Mouse (Mus musculus) ES-Bruce4 (cell line): ENCODE data around the gene Prr18. TPM values are rescaled to one million over a fixed set of nuclear protein-coding genes. Genes with fewer than 3 reads are reported as not detected.
"Not testable (repeated sequence)": the region's sequence is repeated elsewhere in the genome, so short reads cannot be mapped to it uniquely, and the experiment has no call there.

Experiments
- H3K27ac ChIP-seq: 2 replicates; pipeline ENCODE4 v1.5.1; 2012; ENCODE audit warnings: low read length, inconsistent platforms; ENCODE audit not compliant: insufficient read depth
- H3K27me3 ChIP-seq: 2 replicates; pipeline ENCODE4 v1.6.1; 2012; ENCODE audit warnings: mild to moderate bottlenecking, low read length, inconsistent platforms; ENCODE audit not compliant: control insufficient read depth, poor library complexity, insufficient read depth, severe bottlenecking
- H3K36me3 ChIP-seq: 2 replicates; pipeline ENCODE4 v1.6.1; 2012; ENCODE audit warnings: inconsistent platforms, mild to moderate bottlenecking, low read length, moderate library complexity; ENCODE audit not compliant: control insufficient read depth, poor library complexity, insufficient read depth, severe bottlenecking
- H3K4me1 ChIP-seq: one replicate; pipeline ENCODE4 v1.8.1; 2011; ENCODE audit warnings: low read length; ENCODE audit not compliant: control insufficient read depth, insufficient read depth
- H3K4me3 ChIP-seq: 2 replicates; pipeline ENCODE4 v1.5.1; 2011; ENCODE audit warnings: low read depth, mild to moderate bottlenecking, low read length
- H3K9ac ChIP-seq: 2 replicates; pipeline ENCODE4 v1.6.1; 2012; ENCODE audit warnings: low read depth, mild to moderate bottlenecking, inconsistent platforms; ENCODE audit not compliant: poor library complexity, severe bottlenecking
- H3K9me3 ChIP-seq: replicated peaks from 2 replicates; pipeline ENCODE4 v1.6.1; 2012; ENCODE audit warnings: mild to moderate bottlenecking, low read length, inconsistent platforms; ENCODE audit not compliant: control insufficient read depth, poor library complexity, insufficient read depth, severe bottlenecking
- CTCF ChIP-seq: IDR thresholded peaks from one replicate; pipeline ENCODE4 v1.8.1; 2011; ENCODE audit warnings: low read depth, low read length
- EP300 ChIP-seq: IDR thresholded peaks from 2 replicates; pipeline ENCODE4 v1.6.1; 2011; ENCODE audit warnings: low read depth, low read length; ENCODE audit not compliant: insufficient read depth
- POLR2A ChIP-seq: IDR thresholded peaks from one replicate; pipeline ENCODE4 v1.8.1; 2011; ENCODE audit warnings: low read length; ENCODE audit not compliant: insufficient read depth
- polyA plus RNA-seq: library from polyadenylated mRNA; stranded (reverse); fragments of >200 nt; gene quantifications from 2 replicates; pipeline ENCODE4 v1.2.4, GENCODE M21; 2011; ENCODE audit warnings: low read depth; ENCODE audit not compliant: missing spikeins, insufficient read depth, insufficient read length

Prr18 gene
- 0.61 and 0.81 TPM in 2 replicates for polyA plus RNA-seq

DNA sequence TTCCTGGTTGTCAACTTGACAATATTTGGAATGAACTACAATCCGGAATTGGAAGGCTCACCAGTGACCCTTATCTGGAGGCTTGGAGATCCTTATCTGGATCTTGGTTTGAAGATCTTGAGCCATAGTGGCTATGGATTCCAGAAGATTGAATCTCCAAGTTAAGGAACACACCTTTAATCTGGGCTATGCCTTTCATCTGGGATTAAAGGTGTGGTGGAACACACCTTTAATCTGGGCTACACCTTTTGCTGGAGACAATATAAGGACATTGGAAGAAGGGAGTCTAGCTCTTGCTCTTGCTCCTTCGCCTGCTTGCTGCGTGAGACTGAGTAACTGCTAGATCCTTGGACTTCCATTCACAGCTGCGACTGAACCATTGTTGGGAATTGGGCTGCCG lies at the start of gene Prr18:
Gene Prr18 (plus strand): TSS at position 301 of the 400 bp plus-strand sequence.
- not testable (repeated sequence) for H3K4me3 ChIP-seq, H3K4me1 ChIP-seq, H3K9me3 ChIP-seq, H3K27me3 ChIP-seq, H3K9ac ChIP-seq, H3K27ac ChIP-seq, H3K36me3 ChIP-seq

DNA sequence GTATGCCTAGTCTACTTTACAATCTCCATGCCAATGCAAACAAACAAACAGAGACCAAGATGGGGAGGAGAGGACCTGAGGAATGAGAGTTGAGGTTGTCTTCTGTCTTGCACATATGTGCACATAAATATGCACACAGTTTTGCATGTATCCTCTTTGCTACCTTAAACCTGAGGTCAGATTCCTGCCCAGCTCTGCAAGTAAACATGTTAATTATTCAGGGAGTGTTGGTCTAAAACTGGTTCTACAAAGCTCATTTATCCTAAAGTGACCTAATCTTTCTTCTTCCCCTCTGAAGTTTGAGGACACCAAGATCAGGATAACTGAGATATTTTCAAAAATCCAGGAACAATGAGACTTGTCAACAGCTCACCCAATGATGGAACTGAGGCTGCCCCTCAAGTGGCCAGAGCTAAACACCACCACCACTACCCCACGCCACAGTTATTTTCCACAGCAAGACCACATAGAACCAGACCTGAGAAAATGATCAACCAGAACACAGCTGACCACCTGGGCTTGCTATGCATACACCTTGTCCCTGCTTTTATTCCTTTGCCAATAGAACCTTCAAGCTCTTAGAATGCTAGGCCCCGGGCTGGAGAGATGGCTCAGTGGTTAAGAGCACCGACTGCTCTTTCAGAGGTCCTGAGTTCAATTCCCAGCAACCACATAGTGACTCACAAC lies 47.1 kb upstream of the Prr18 start:
- Histone ChIP-seq H3K27ac (no peak overlapping the region), H3K4me1 (no peaks in the 10 kb centered on the region), H3K36me3 (no peaks in the 10 kb centered on the region), H3K27me3 (no peaks in the 10 kb centered on the region), H3K9ac (no peak overlapping the region), H3K9me3 (no peaks in the 10 kb centered on the region), H3K4me3 (no peak overlapping the region)
- TF ChIP-seq CTCF, result no peak
- no peak for TF ChIP-seq EP300
- TF ChIP-seq POLR2A, result no peak

- TF ChIP-seq POLR2A (no peak), EP300 (no peak), CTCF (no peak)
- Histone ChIP-seq H3K9me3 (no peaks in the 10 kb centered on the region), H3K27me3 (no peaks in the 10 kb centered on the region)
These were observed 46.5 kb upstream of the Prr18 start for GRCm38 (mm10) chr17:8290736-8291135.

DNA sequence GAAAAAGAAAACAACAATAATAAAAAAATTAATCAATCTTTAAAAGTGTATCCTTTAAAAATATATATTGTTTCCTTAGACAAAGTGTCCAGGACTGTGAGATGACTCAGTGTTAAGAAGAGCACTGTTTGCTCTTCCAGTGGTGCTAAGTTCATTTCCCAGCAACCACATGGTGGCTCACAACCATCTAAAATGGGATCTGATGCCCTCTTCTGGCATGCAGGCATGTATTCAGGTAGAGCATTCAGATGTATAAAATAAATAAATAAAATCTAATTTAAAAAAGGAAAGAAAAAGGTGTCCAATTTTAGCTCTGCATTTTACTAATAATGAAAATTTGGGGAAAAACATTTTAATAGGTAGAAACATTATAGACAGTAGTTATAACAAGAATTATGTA lies 41.4 kb upstream of the Prr18 start:
- no peaks in the 10 kb centered on the region for H3K4me1 ChIP-seq
- no peak overlapping the region for H3K4me3 ChIP-seq
- H3K9me3 ChIP-seq, result no peaks in the 10 kb centered on the region
- H3K27me3 ChIP-seq, result no peaks in the 10 kb centered on the region
- H3K9ac ChIP-seq, result no peak overlapping the region
- no peak overlapping the region for H3K27ac ChIP-seq
- H3K36me3 ChIP-seq, result no peaks in the 10 kb centered on the region
- TF ChIP-seq EP300 (no peak), POLR2A (no peak)

More at GRCm38 (mm10) chr17:8290736-8291135, 46.5 kb upstream of the Prr18 start:
- Histone ChIP-seq H3K36me3 (no peaks in the 10 kb centered on the region), H3K9ac (no peak overlapping the region), H3K4me1 (no peaks in the 10 kb centered on the region), H3K27ac (no peak overlapping the region), H3K4me3 (no peak overlapping the region)

DNA sequence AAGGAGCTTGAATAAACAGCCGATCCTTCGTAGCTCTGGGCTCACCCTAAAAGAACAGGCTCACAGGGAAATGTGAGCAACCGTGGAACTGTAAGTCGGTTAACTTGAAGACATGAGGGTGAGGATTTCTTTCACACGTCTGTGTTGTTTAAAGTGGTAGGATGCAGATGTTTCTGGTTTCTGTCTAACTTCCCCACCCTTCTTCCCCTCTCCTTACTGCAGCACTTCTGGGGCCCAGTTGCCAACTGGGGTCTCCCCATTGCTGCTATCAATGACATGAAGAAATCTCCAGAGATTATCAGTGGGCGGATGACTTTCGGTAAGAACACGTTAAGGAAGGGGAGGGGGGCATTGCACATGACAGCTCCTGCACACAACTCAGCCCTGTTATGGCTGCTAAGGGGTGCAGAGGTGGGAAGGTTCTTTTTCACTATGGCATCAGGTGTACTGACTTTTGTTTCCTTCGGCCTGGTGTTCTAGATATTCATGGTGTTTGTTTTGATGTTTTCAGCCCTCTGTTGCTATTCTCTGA lies 40.9 kb upstream of the Prr18 start:
- Histone ChIP-seq H3K27me3 (no peaks in the 10 kb centered on the region), H3K4me3 (no peak overlapping the region), H3K27ac (no peak overlapping the region), H3K36me3 (no peaks in the 10 kb centered on the region), H3K4me1 (no peaks in the 10 kb centered on the region), H3K9ac (no peak overlapping the region), H3K9me3 (no peaks in the 10 kb centered on the region)
- TF ChIP-seq CTCF (no peak), POLR2A (no peak), EP300 (no peak)

- no peak overlapping the region for H3K9ac ChIP-seq
- H3K27me3 ChIP-seq, result no peaks in the 10 kb centered on the region
- TF ChIP-seq CTCF (no peak), POLR2A (no peak), EP300 (no peak)
- H3K4me3 ChIP-seq, result no peak overlapping the region
- no peaks in the 10 kb centered on the region for H3K4me1 ChIP-seq
- H3K27ac ChIP-seq, result no peak overlapping the region
- H3K36me3 ChIP-seq, result no peaks in the 10 kb centered on the region
- H3K9me3 ChIP-seq, result no peaks in the 10 kb centered on the region
These were observed 39.5 kb upstream of the Prr18 start for GRCm38 (mm10) chr17:8297746-8298145.
